Mouse (Mus musculus): ENCODE results near the gene Zfp119b. TPM values are rescaled to one million over a fixed set of nuclear protein-coding genes. Genes with fewer than 3 reads are reported as not detected.
A peak's percentile ranks its signal among the peaks of the same experiment; 100 is the strongest.
"Not testable (repeated sequence)": the region's sequence is repeated elsewhere in the genome, so short reads cannot be mapped to it uniquely, and the experiment has no call there.

The Zfp119b gene
- polyA plus RNA-seq, 1 experiment from 2014 or later, result 7.5 TPM

DNA sequence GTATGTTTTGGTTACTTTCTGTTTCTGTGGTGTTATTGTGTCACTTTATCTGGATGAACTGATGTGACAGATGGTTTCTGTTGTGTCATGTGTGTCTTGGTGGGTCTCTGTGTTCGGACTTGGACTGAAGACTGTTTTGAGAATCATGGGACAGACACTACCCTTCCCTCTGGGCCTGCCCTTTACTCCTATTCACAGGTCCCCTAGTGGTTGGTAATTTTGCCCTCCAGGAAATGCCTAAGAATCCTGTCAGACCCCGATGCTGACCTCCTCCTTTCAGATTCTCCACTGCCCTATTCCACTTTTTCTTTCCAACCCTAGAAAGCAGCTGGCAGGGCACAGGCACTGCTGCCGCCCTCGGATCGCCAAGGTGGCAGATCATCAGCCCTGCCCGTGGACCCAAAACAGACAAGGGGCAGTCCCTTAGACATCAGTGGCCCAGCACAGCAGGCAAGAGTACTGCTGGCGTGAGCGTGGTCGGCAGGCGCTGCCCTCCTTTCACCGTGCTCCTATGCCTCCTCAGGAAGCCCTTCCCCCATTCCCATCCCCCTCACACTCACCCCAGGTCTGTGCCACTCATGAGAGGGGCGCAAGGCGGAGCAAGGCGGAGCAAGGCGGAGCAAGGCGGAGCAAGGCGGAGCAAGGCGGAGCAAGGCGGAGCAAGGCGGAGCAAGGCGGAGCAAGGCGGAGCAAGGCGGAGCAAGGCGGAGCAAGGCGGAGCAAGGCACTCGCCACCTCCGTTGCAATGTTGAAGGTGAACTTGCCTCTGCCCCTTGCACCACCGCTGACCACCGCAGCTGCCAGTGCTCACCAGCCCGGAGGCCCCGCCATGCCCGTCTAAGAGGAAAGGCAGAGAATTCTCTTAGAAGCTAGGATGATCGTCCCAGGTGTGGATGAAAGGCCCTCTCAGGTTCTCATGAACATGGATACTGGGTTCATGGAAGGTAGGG lies 17.5 kb downstream of the Zfp119b start:
- WGBS, result 2% methylated on average over 33 of the region's 33 CpGs
- Histone ChIP-seq H3K4me1 (replicated peaks) (peaks cover 12% of the 10 kb centered on the region; the same call in 1 of the 2 replicates), H3K27ac (replicated peaks) (peak overlapping the region; percentile 86), H3K36me3 (no peaks in the 10 kb centered on the region), H3K27me3 (no peaks in the 10 kb centered on the region), H3K4me3 (peak overlapping the region; percentile 56), H3K4me2 (peak overlapping the region; percentile 65), H3K9ac (peak overlapping the region; percentile 81), H3K9me3 (no peaks in the 10 kb centered on the region)
- peak; percentile 99 for ATAC-seq (ENCODE audit: low FRiP score, low read depth)

DNA sequence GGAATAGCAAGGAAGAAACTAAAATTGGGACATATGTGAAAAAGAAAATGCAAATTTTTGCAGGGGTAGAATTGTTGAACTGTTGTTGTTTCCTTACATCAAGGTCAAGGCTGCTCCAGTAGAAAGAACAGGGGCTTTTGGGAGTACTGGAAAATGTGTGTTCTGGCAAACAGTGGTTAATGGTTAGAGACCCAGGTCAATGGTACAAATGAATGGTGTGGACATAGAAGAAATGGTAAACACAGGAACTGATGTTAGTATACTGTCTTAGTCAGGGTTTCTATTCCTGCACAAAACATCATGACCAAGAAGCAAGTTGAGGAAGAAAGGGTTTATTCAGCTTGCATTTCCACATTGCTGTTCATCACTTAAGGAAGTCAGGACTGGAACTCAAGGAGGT lies 42.6 kb downstream of the Zfp119b start:
- Histone ChIP-seq H3K4me3 (no peak overlapping the region), H3K27ac (replicated peaks) (no peak overlapping the region)
- no peak for ATAC-seq (ENCODE audit: low FRiP score, low read depth)

DNA sequence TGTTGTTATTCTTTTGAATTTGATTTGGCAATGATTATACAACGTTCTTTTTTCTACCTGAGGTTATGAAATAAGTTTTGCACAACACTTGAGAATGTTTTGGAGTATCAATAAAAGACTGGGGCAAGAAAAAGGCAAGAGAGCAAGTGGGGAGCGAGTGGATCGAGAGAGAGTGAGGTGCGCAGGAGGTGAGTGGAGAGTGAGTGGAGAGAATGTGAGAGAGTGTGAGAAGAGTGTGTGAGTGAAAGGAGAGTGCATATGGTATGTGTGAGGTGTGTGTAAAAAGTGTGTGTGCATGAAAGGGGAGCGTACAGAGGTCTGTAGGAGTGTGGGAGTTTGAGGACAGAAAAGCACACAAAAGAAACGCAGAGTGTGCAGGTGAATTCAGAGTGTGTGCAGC lies 45.2 kb downstream of the Zfp119b start:
- H3K36me3 ChIP-seq, result no peaks in the 10 kb centered on the region
- H3K4me1 ChIP-seq (replicated peaks), result no peaks in the 10 kb centered on the region
- H3K27ac ChIP-seq (replicated peaks), result no peak overlapping the region
- no peak overlapping the region for H3K9ac ChIP-seq
- 72% methylated on average over 6 of the region's 6 CpGs for WGBS
- no peak overlapping the region for H3K4me3 ChIP-seq
- no peak for ATAC-seq (ENCODE audit: low FRiP score, low read depth)
- H3K4me2 ChIP-seq, result no peak overlapping the region
- H3K27me3 ChIP-seq, result no peaks in the 10 kb centered on the region
- no peaks in the 10 kb centered on the region for H3K9me3 ChIP-seq

More for the DNA sequence above, 42.6 kb downstream of the Zfp119b start:
- Histone ChIP-seq H3K4me2 (no peak overlapping the region), H3K27me3 (no peaks in the 10 kb centered on the region), H3K36me3 (no peaks in the 10 kb centered on the region), H3K9ac (no peak overlapping the region), H3K4me1 (replicated peaks) (no peaks in the 10 kb centered on the region), H3K9me3 (no peaks in the 10 kb centered on the region)

DNA sequence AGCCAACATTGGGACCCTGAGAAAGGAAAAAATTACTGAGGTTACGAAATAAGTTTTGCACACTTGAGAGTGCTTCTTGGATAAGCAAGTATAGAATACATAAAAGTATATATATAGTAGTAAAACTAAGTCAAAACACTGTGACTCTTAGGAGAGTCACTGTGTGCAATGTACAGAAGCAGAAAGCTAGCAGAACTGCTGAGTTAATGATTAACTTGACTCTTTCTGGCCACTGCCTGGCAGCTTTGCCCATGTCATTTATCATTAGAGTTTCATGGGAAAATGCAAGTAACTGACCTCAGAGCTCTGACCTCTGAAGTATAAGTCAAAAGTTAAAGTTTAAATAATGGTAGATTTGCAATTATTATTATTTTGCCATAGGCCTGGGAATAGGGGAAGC lies 45.6 kb downstream of the Zfp119b start:
- H3K9me3 ChIP-seq, result no peaks in the 10 kb centered on the region
- no peak overlapping the region for H3K27ac ChIP-seq (replicated peaks)
- no peak overlapping the region for H3K9ac ChIP-seq
- no peaks in the 10 kb centered on the region for H3K27me3 ChIP-seq
- H3K36me3 ChIP-seq, result 0 out of 2 replicates have a peak, but pooled peaks cover 3% of the 10 kb centered on the region
- no peak for ATAC-seq (ENCODE audit: low FRiP score, low read depth)
- no peak overlapping the region for H3K4me2 ChIP-seq
- WGBS, result 87% methylated on average over 1 of the region's 1 CpGs
- H3K4me1 ChIP-seq (replicated peaks), result no peaks in the 10 kb centered on the region
- no peak overlapping the region for H3K4me3 ChIP-seq

DNA sequence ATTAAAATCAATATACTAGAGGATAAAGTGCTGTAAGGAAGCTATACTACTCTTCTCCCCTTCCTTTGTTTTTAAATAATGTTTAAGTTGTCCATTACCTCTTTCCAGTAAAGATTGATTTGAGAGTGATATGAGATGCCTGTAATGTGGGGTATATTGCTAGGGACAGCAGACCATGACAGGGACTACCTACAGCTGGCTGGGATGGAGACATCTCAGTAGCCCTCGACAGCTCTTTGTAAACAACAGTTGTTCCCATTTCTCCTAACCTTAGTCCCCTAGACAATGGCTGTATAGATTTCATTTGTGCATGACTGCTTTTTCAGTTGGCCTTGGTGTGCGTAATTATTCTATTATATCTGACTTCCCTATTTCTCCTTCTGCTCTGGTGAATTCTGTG lies 46.2 kb downstream of the Zfp119b start:
- Histone ChIP-seq H3K9me3 (peaks cover 5% of the 10 kb centered on the region), H3K36me3 (peaks cover 9% of the 10 kb centered on the region), H3K27me3 (no peaks in the 10 kb centered on the region), H3K27ac (replicated peaks) (no peak overlapping the region), H3K4me2 (no peak overlapping the region), H3K4me3 (no peak overlapping the region), H3K9ac (no peak overlapping the region), H3K4me1 (replicated peaks) (no peaks in the 10 kb centered on the region)
- WGBS, result 43% methylated on average over 2 of the region's 2 CpGs
- no peak for ATAC-seq (ENCODE audit: low FRiP score, low read depth)

DNA sequence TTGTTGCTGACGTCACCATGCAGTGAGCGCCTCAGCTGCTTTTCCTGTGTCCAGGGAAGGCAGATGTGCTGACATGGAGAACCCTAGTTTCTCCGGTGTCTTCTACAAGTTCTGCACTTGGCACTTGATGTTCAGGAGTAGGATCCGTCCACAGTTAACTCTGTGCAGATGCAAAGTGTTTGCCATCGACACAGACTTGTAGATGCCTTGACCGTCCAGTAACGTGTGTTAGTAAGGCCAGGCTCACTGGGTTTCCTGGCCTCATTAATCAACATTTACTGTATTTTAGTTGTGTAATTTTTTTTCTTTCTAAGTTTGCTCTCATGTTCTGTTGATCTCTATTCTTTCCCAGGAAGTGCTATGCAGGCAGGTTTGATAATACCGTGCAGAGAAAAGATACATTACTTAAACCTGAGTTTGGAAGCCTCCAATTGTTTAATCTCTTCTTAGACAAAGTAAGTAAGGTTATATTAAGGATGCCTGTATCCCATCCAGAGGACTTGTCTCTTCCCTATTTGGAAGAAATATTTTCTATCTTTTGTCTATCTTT lies 56.8 kb downstream of the Zfp119b start:
- Histone ChIP-seq H3K4me2 (peak overlapping the region; percentile 63), H3K4me1 (replicated peaks) (peaks cover 10% of the 10 kb centered on the region), H3K9ac (peak overlapping the region; percentile 41), H3K4me3 (peak overlapping the region; percentile 51), H3K27ac (replicated peaks) (peak overlapping the region; percentile 76)
- not testable (repeated sequence) for H3K9me3 ChIP-seq; ATAC-seq (ENCODE audit: low FRiP score, low read depth); H3K36me3 ChIP-seq; H3K27me3 ChIP-seq
- 11% methylated on average over 6 of the region's 8 CpGs for WGBS

Other genes starting within 250 kb of the Zfp119b start
- 6.4 and 8.5 TPM in 2 replicates for gene Pot1b, start 236.9 kb downstream of the Zfp119b start, polyA plus RNA-seq (2015; fragmentation: Nextera tagmentation; extraction: Ambion mirVana)
- gene Adgre4, start 199.5 kb downstream of the Zfp119b start, polyA plus RNA-seq (2015; fragmentation: Nextera tagmentation; extraction: Ambion mirVana), result 0.18 and 0.21 TPM in 2 replicates
- 11.2 and 11.7 TPM in 2 replicates for gene Zfp119a, start 70.6 kb downstream of the Zfp119b start, polyA plus RNA-seq (2015; fragmentation: Nextera tagmentation; extraction: Ambion mirVana)
- 14.4 and 15.4 TPM in 2 replicates for gene Zfp959, start 57.4 kb downstream of the Zfp119b start, polyA plus RNA-seq (2015; fragmentation: Nextera tagmentation; extraction: Ambion mirVana)
- gene Ebi3, start 3.1 kb upstream of the Zfp119b start, polyA plus RNA-seq (2015; fragmentation: Nextera tagmentation; extraction: Ambion mirVana), result 5.9 and 6.4 TPM in 2 replicates
- 22.7 and 22.9 TPM in 2 replicates for gene Yju2, start 9.6 kb upstream of the Zfp119b start, polyA plus RNA-seq (2015; fragmentation: Nextera tagmentation; extraction: Ambion mirVana)
- gene Shd, start 21.0 kb upstream of the Zfp119b start, polyA plus RNA-seq (2015; fragmentation: Nextera tagmentation; extraction: Ambion mirVana), result 174 and 179 TPM in 2 replicates
- gene Fsd1, start 37.0 kb upstream of the Zfp119b start, polyA plus RNA-seq (2015; fragmentation: Nextera tagmentation; extraction: Ambion mirVana), result 193 and 215 TPM in 2 replicates
- gene Stap2, start 56.1 kb upstream of the Zfp119b start, polyA plus RNA-seq (2015; fragmentation: Nextera tagmentation; extraction: Ambion mirVana), result 6.2 and 6.5 TPM in 2 replicates
- 145 and 149 TPM in 2 replicates for gene Mpnd, start 56.2 kb upstream of the Zfp119b start, polyA plus RNA-seq (2015; fragmentation: Nextera tagmentation; extraction: Ambion mirVana)
- gene Sh3gl1, start 87.1 kb upstream of the Zfp119b start, polyA plus RNA-seq (2015; fragmentation: Nextera tagmentation; extraction: Ambion mirVana), result 108 and 111 TPM in 2 replicates
- 7.6 and 7.8 TPM in 2 replicates for gene Chaf1a, start 90.9 kb upstream of the Zfp119b start, polyA plus RNA-seq (2015; fragmentation: Nextera tagmentation; extraction: Ambion mirVana)
- 76.1 and 77.1 TPM in 2 replicates for gene Ubxn6, start 125.5 kb upstream of the Zfp119b start, polyA plus RNA-seq (2015; fragmentation: Nextera tagmentation; extraction: Ambion mirVana)
- gene Hdgfl2, start 130.1 kb upstream of the Zfp119b start, polyA plus RNA-seq (2015; fragmentation: Nextera tagmentation; extraction: Ambion mirVana), result 141 and 145 TPM in 2 replicates
- gene Plin4, start 160.3 kb upstream of the Zfp119b start, polyA plus RNA-seq (2015; fragmentation: Nextera tagmentation; extraction: Ambion mirVana), result 0.08 and 0.21 TPM in 2 replicates
- gene Plin5, start 168.1 kb upstream of the Zfp119b start, polyA plus RNA-seq (2015; fragmentation: Nextera tagmentation; extraction: Ambion mirVana), result 1.7 and 2.5 TPM in 2 replicates
- gene Lrg1, start 172.5 kb upstream of the Zfp119b start, polyA plus RNA-seq (2015; fragmentation: Nextera tagmentation; extraction: Ambion mirVana), result 0.33 and 0.62 TPM in 2 replicates
- 17.4 and 19.2 TPM in 2 replicates for gene Sema6b, start 190.8 kb upstream of the Zfp119b start, polyA plus RNA-seq (2015; fragmentation: Nextera tagmentation; extraction: Ambion mirVana)
- gene Tnfaip8l1, start 213.0 kb upstream of the Zfp119b start, polyA plus RNA-seq (2015; fragmentation: Nextera tagmentation; extraction: Ambion mirVana), result 9.5 and 10.7 TPM in 2 replicates
- gene Mydgf, start 234.4 kb upstream of the Zfp119b start, polyA plus RNA-seq (2015; fragmentation: Nextera tagmentation; extraction: Ambion mirVana), result 76.2 and 78.6 TPM in 2 replicates

All from hindbrain, embryonic 15.5 days (tissue).